Mouse (Mus musculus) bone marrow, adult 2 months (tissue): ENCODE results near the gene Gsdma.

ENCODE experiments used
- CTCF ChIP-seq: fragments of 200-500 bp; IDR thresholded peaks from 2 replicates; pipeline ENCODE4 v1.5.1; 2011; ENCODE audit warnings: low read length, control low read depth; ENCODE audit not compliant: control insufficient read depth, insufficient read depth
- POLR2A ChIP-seq: fragments of 200-500 bp; IDR thresholded peaks from 2 replicates; pipeline ENCODE4 v1.6.1; 2011; ENCODE audit warnings: low read depth, mild to moderate bottlenecking, control low read depth, low read length, borderline replicate concordance; ENCODE audit not compliant: control insufficient read depth

GRCm38 (mm10) chr11:98721458-98722226 lies 57.5 kb downstream of the Gsdma start:
- no peak for TF ChIP-seq POLR2A
- no peak for TF ChIP-seq CTCF
